ENCODE assay signal across 29 mouse cellular contexts in genomic region chrX:157633676-157634414, GRCm38 (mm10). TPM values are rescaled to one million over a fixed set of nuclear protein-coding genes. Genes with fewer than 3 reads are reported as not detected.
DNase-seq lines count a peak whose midpoint lies in the region; ATAC-seq and TF ChIP-seq lines count a peak whose summit lies in the region.
"Had no signal": no experiment of that assay in that cellular context is flagged by ENCODE, and none has a peak within 500 bp of the region (broad histone marks: within the 10 kb centered on the region; RNA-seq: fewer than 3 reads in every experiment).

No protein-coding gene starts in this region.

- no peak for TF ChIP-seq CTCF in hindbrain, postnatal 0 days (IDR thresholded peaks at IDR 0.05; ENCODE audit: low read depth)

- no peak overlapping the region for H3K27ac ChIP-seq in hindbrain, embryonic 12.5 days
- no peak overlapping the region for H3K27ac ChIP-seq in hindbrain, postnatal 0 days
- H3K27ac ChIP-seq in neural tube, embryonic 13.5 days (replicated peaks) = no peak overlapping the region
- no peak overlapping the region for H3K27ac ChIP-seq in neural tube, embryonic 15.5 days (replicated peaks)
- no peak overlapping the region for H3K27ac ChIP-seq in hindbrain, embryonic 13.5 days
- H3K27ac ChIP-seq: liver, embryonic 13.5 days; macrophage; neural tube, embryonic 12.5 days; stomach, embryonic 15.5 days had no signal

- no peaks in the 10 kb centered on the region for H3K4me1 ChIP-seq in hindbrain, embryonic 12.5 days
- H3K4me1 ChIP-seq in hindbrain, postnatal 0 days (ENCODE audit: insufficient read depth, low read length) = no peaks in the 10 kb centered on the region
- H3K4me1 ChIP-seq in neural tube, embryonic 13.5 days (replicated peaks) = no peaks in the 10 kb centered on the region
- H3K4me1 ChIP-seq in neural tube, embryonic 15.5 days = no peaks in the 10 kb centered on the region
- no peaks in the 10 kb centered on the region for H3K4me1 ChIP-seq in hindbrain, embryonic 13.5 days (replicated peaks)
- H3K4me1 ChIP-seq: liver, embryonic 13.5 days; neural tube, embryonic 12.5 days; stomach, embryonic 15.5 days had no signal

- DNase-seq in hindbrain, postnatal 0 days (ENCODE audit: low spot score) = no peak
- no peak for DNase-seq in lung, postnatal 10 days
- DNase-seq: adrenal gland, adult 2 months; adrenal gland, postnatal 36 days; B cell, adult 2 months; cerebellum, adult 2 months; cerebellum, postnatal 14 days; gastrocnemius, postnatal 25 days; heart, adult 11 months; heart, postnatal 36 days; kidney, adult 9 months; kidney, postnatal 10 days; layer of hippocampus, postnatal 36 days; left cerebral cortex, postnatal 4 days; liver, embryonic 13.5 days; lung, adult 18-20 months; retina, postnatal 1 day; right cerebral cortex, postnatal 25 days had no signal

- H3K27me3 ChIP-seq in hindbrain, embryonic 12.5 days = no peaks in the 10 kb centered on the region
- no peaks in the 10 kb centered on the region for H3K27me3 ChIP-seq in hindbrain, postnatal 0 days (ENCODE audit: insufficient read depth, low read length)
- no peaks in the 10 kb centered on the region for H3K27me3 ChIP-seq in neural tube, embryonic 13.5 days
- H3K27me3 ChIP-seq in neural tube, embryonic 15.5 days (replicated peaks) = no peaks in the 10 kb centered on the region
- H3K27me3 ChIP-seq in hindbrain, embryonic 13.5 days = no peaks in the 10 kb centered on the region
- H3K27me3 ChIP-seq: liver, embryonic 13.5 days; neural tube, embryonic 12.5 days; stomach, embryonic 15.5 days had no signal

- H3K9me3 ChIP-seq in hindbrain, embryonic 12.5 days (replicated peaks) = no peaks in the 10 kb centered on the region
- no peaks in the 10 kb centered on the region for H3K9me3 ChIP-seq in hindbrain, postnatal 0 days (ENCODE audit: low read length)
- no peaks in the 10 kb centered on the region for H3K9me3 ChIP-seq in neural tube, embryonic 13.5 days
- H3K9me3 ChIP-seq in neural tube, embryonic 15.5 days (replicated peaks) = no peaks in the 10 kb centered on the region
- no peaks in the 10 kb centered on the region for H3K9me3 ChIP-seq in hindbrain, embryonic 13.5 days
- H3K9me3 ChIP-seq: liver, embryonic 13.5 days; neural tube, embryonic 12.5 days; stomach, embryonic 15.5 days had no signal

- H3K36me3 ChIP-seq in hindbrain, embryonic 12.5 days = no peaks in the 10 kb centered on the region
- H3K36me3 ChIP-seq in hindbrain, postnatal 0 days (ENCODE audit: insufficient read depth, low read length) = no peaks in the 10 kb centered on the region
- no peaks in the 10 kb centered on the region for H3K36me3 ChIP-seq in neural tube, embryonic 13.5 days
- H3K36me3 ChIP-seq in neural tube, embryonic 15.5 days = no peaks in the 10 kb centered on the region
- H3K36me3 ChIP-seq in hindbrain, embryonic 13.5 days = no peaks in the 10 kb centered on the region
- H3K36me3 ChIP-seq: liver, embryonic 13.5 days; neural tube, embryonic 12.5 days; stomach, embryonic 15.5 days had no signal

- H3K9ac ChIP-seq in hindbrain, embryonic 12.5 days = no peak overlapping the region
- H3K9ac ChIP-seq in hindbrain, postnatal 0 days (replicated peaks; ENCODE audit: low read length) = no peak overlapping the region
- no peak overlapping the region for H3K9ac ChIP-seq in neural tube, embryonic 13.5 days
- no peak overlapping the region for H3K9ac ChIP-seq in neural tube, embryonic 15.5 days (replicated peaks)
- no peak overlapping the region for H3K9ac ChIP-seq in hindbrain, embryonic 13.5 days
- H3K9ac ChIP-seq: liver, embryonic 13.5 days; neural tube, embryonic 12.5 days; stomach, embryonic 15.5 days had no signal

- peak; percentile 75 for ATAC-seq in hindbrain, embryonic 12.5 days (ENCODE audit: low FRiP score)
- ATAC-seq in hindbrain, postnatal 0 days = no peak
- 0 out of 2 replicates have a peak, but pooled peaks have one; percentile 43 for ATAC-seq in neural tube, embryonic 13.5 days (ENCODE audit: low read depth)
- no peak for ATAC-seq in neural tube, embryonic 15.5 days (ENCODE audit: low FRiP score)
- peak; percentile 71 for ATAC-seq in hindbrain, embryonic 13.5 days (ENCODE audit: low FRiP score)
- ATAC-seq: intestine, postnatal 0 days; lung, postnatal 0 days had no signal

- H3K4me3 ChIP-seq in hindbrain, embryonic 12.5 days = no peak overlapping the region
- no peak overlapping the region for H3K4me3 ChIP-seq in hindbrain, postnatal 0 days (ENCODE audit: low read length)
- H3K4me3 ChIP-seq in neural tube, embryonic 13.5 days = no peak overlapping the region
- H3K4me3 ChIP-seq in neural tube, embryonic 15.5 days (replicated peaks) = no peak overlapping the region
- no peak overlapping the region for H3K4me3 ChIP-seq in hindbrain, embryonic 13.5 days
- H3K4me3 ChIP-seq: erythroblast, embryonic 14.5 days; liver, embryonic 13.5 days; neural tube, embryonic 12.5 days; stomach, embryonic 15.5 days had no signal

- 64% methylated on average over 3 of the region's 3 CpGs for WGBS in hindbrain, embryonic 12.5 days
- WGBS in hindbrain, postnatal 0 days = 46% methylated on average over 3 of the region's 3 CpGs
- 60% methylated on average over 3 of the region's 3 CpGs for WGBS in neural tube, embryonic 13.5 days
- 44% methylated on average over 3 of the region's 3 CpGs for WGBS in neural tube, embryonic 15.5 days
- WGBS in hindbrain, embryonic 13.5 days = 44% methylated on average over 3 of the region's 3 CpGs

- H3K4me2 ChIP-seq in hindbrain, embryonic 12.5 days (replicated peaks) = no peak overlapping the region
- no peak overlapping the region for H3K4me2 ChIP-seq in hindbrain, postnatal 0 days (ENCODE audit: low read depth, low read length)
- H3K4me2 ChIP-seq in neural tube, embryonic 13.5 days = no peak overlapping the region
- no peak overlapping the region for H3K4me2 ChIP-seq in neural tube, embryonic 15.5 days
- H3K4me2 ChIP-seq in hindbrain, embryonic 13.5 days = no peak overlapping the region
- H3K4me2 ChIP-seq: heart, embryonic 11.5 days; liver, embryonic 13.5 days; neural tube, embryonic 12.5 days; stomach, embryonic 15.5 days had no signal

RNA-seq across cellular contexts. Expression of gene Mbtps2, which starts 35.3 kb away (rescaled TPM):
- 30.1 and 30.3 TPM in 2 replicates for polyA plus RNA-seq in hindbrain, embryonic 12.5 days (2016; fragmentation: Nextera tagmentation; extraction: Ambion mirVana)
- total RNA-seq in hindbrain, postnatal 0 days (2014; rRNA removed) = 10.3 and 14.5 TPM in 2 replicates
- polyA plus RNA-seq in hindbrain, postnatal 0 days (2015; fragmentation: Nextera tagmentation; extraction: Ambion mirVana) = 21.6 and 22.6 TPM in 2 replicates
- 32.1 and 36.6 TPM in 2 replicates for polyA plus RNA-seq in neural tube, embryonic 13.5 days (2015; fragmentation: Nextera tagmentation; extraction: Ambion mirVana)
- 29.9 and 30.3 TPM in 2 replicates for polyA plus RNA-seq in neural tube, embryonic 15.5 days (2015; fragmentation: Nextera tagmentation; extraction: Ambion mirVana)
- 27.5 and 30.9 TPM in 2 replicates for polyA plus RNA-seq in hindbrain, embryonic 13.5 days (2015; fragmentation: Nextera tagmentation; extraction: Ambion mirVana)
- polyA plus RNA-seq: erythroblast, embryonic 14.5 days had no signal

Comparison
In these comparisons a context has a peak if more than half of its experiments do, and no peak if none do; other contexts are left out.
1. ATAC-seq: peak in hindbrain, embryonic 12.5 days (single experiment), neural tube, embryonic 13.5 days (single experiment) and hindbrain, embryonic 13.5 days (single experiment); none in hindbrain, postnatal 0 days (single experiment) and neural tube, embryonic 15.5 days (single experiment).